Mouse (Mus musculus): Measurements from ENCODE around the gene Cela3a. TPM values are rescaled to one million over a fixed set of nuclear protein-coding genes. Genes with fewer than 3 reads are reported as not detected.
A peak's percentile ranks its signal among the peaks of the same experiment; 100 is the strongest.

Cela3a gene
- polyA plus RNA-seq, 1 experiment from 2014 or later, result not detected

GRCm38 (mm10) chr4:137396641-137397525 is 12.7 kb downstream of the Cela3a start:
- H3K36me3 ChIP-seq (ENCODE audit: control insufficient read depth, insufficient read depth, low read length), result no peaks in the 10 kb centered on the region
- no peaks in the 10 kb centered on the region for H3K4me1 ChIP-seq (ENCODE audit: control insufficient read depth, insufficient read depth, low read length)
- no peak overlapping the region for H3K9ac ChIP-seq (ENCODE audit: low read depth, low read length)
- H3K27me3 ChIP-seq (ENCODE audit: control insufficient read depth, insufficient read depth, low read length), result no peaks in the 10 kb centered on the region
- 65% methylated on average over 15 of the region's 15 CpGs for WGBS (ENCODE audit: insufficient replicate concordance)
- no peak for ATAC-seq (replicated peaks; ENCODE audit: insufficient number of reproducible peaks, low FRiP score, low TSS enrichment)
- no peak overlapping the region for H3K27ac ChIP-seq (ENCODE audit: low read depth, low read length)
- no peak overlapping the region for H3K4me2 ChIP-seq
- no peak overlapping the region for H3K4me3 ChIP-seq (ENCODE audit: low read depth, low read length)
- no peaks in the 10 kb centered on the region for H3K9me3 ChIP-seq (replicated peaks; ENCODE audit: control insufficient read depth, low read length)

DNA sequence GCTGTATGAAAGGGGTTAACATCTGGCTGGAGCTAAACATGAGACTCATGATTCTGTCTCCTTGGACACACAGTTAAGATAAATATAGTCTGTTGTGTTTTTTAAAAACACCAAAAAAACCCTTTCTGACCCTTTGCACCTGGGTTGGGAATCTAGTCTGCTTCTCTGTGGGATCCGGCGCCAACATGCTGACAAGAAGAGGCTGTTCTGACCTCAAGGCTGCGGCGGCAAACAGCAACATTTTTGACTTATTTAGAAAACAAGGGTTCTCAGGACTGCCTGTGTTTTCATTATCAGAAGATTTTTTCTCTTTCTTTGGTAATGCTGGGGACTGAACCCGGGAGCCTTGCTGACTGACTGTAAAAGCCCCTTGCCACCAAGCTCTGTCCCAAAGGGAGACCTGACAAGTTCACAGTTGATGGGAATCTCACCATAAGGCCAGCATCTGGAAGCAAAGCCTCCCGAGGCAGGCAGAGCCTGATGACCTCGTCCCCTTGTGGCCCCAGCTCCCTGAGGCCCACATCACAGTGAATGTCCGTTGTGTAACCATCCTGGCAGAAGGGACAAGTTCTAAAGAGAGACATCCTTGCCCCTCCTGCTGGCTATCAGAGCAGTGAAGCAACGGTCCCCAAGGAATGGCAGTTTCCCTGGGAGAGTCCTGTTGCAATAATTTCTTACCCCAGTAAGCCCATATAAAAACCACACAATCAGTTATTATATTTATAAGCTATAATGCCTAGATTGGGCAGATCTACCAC is 16.0 kb downstream of the Cela3a start:
- no peaks in the 10 kb centered on the region for H3K4me1 ChIP-seq (ENCODE audit: control insufficient read depth, insufficient read depth, low read length)
- no peak for ATAC-seq (replicated peaks; ENCODE audit: insufficient number of reproducible peaks, low FRiP score, low TSS enrichment)
- H3K9ac ChIP-seq (ENCODE audit: low read depth, low read length), result no peak overlapping the region
- no peak overlapping the region for H3K4me3 ChIP-seq (ENCODE audit: low read depth, low read length)
- H3K4me2 ChIP-seq, result no peak overlapping the region
- WGBS (ENCODE audit: insufficient replicate concordance), result 66% methylated on average over 9 of the region's 9 CpGs
- H3K36me3 ChIP-seq (ENCODE audit: control insufficient read depth, insufficient read depth, low read length), result no peaks in the 10 kb centered on the region
- H3K27ac ChIP-seq (ENCODE audit: low read depth, low read length), result no peak overlapping the region
- H3K9me3 ChIP-seq (replicated peaks; ENCODE audit: control insufficient read depth, low read length), result no peaks in the 10 kb centered on the region
- no peaks in the 10 kb centered on the region for H3K27me3 ChIP-seq (ENCODE audit: control insufficient read depth, insufficient read depth, low read length)

DNA sequence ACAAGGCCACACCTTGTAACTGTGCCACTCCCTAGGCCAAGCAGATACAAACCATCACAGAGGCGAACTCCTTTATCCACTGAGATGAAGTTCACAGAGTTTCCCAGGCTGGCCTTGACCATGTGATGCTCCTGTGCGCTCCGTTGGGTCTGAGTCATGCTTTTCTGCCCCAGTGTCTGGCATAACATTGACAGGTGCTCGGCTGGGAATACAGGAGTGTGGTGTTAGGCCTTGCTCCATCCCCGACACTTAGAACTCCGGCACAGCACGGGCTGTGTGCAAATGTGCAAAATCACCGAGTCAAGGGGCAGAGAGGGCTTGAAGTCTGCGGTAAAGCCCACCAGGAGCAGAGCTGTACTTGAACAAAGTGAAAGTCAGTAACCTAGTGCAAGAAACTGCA is 16.7 kb downstream of the Cela3a start:
- Histone ChIP-seq H3K9me3 (replicated peaks; ENCODE audit: control insufficient read depth, low read length) (no peaks in the 10 kb centered on the region), H3K4me1 (ENCODE audit: control insufficient read depth, insufficient read depth, low read length) (no peaks in the 10 kb centered on the region), H3K9ac (ENCODE audit: low read depth, low read length) (no peak overlapping the region), H3K27me3 (ENCODE audit: control insufficient read depth, insufficient read depth, low read length) (no peaks in the 10 kb centered on the region), H3K4me3 (ENCODE audit: low read depth, low read length) (no peak overlapping the region), H3K27ac (ENCODE audit: low read depth, low read length) (no peak overlapping the region), H3K36me3 (ENCODE audit: control insufficient read depth, insufficient read depth, low read length) (no peaks in the 10 kb centered on the region), H3K4me2 (no peak overlapping the region)
- ATAC-seq (replicated peaks; ENCODE audit: insufficient number of reproducible peaks, low FRiP score, low TSS enrichment), result no peak
- 81% methylated on average over 9 of the region's 9 CpGs for WGBS (ENCODE audit: insufficient replicate concordance)

GRCm38 (mm10) chr4:137391287-137391686 is 18.3 kb downstream of the Cela3a start:
- no peaks in the 10 kb centered on the region for H3K27me3 ChIP-seq (ENCODE audit: control insufficient read depth, insufficient read depth, low read length)
- no peak overlapping the region for H3K9ac ChIP-seq (ENCODE audit: low read depth, low read length)
- 90% methylated on average over 3 of the region's 3 CpGs for WGBS (ENCODE audit: insufficient replicate concordance)
- no peak overlapping the region for H3K4me3 ChIP-seq (ENCODE audit: low read depth, low read length)
- H3K36me3 ChIP-seq (ENCODE audit: control insufficient read depth, insufficient read depth, low read length), result no peaks in the 10 kb centered on the region
- no peak for ATAC-seq (replicated peaks; ENCODE audit: insufficient number of reproducible peaks, low FRiP score, low TSS enrichment)
- H3K9me3 ChIP-seq (replicated peaks; ENCODE audit: control insufficient read depth, low read length), result no peaks in the 10 kb centered on the region
- no peak overlapping the region for H3K27ac ChIP-seq (ENCODE audit: low read depth, low read length)
- no peaks in the 10 kb centered on the region for H3K4me1 ChIP-seq (ENCODE audit: control insufficient read depth, insufficient read depth, low read length)
- no peak overlapping the region for H3K4me2 ChIP-seq

GRCm38 (mm10) chr4:137390196-137390595 is 19.4 kb downstream of the Cela3a start:
- Histone ChIP-seq H3K27ac (ENCODE audit: low read depth, low read length) (no peak overlapping the region), H3K9ac (ENCODE audit: low read depth, low read length) (no peak overlapping the region), H3K4me3 (ENCODE audit: low read depth, low read length) (no peak overlapping the region), H3K36me3 (ENCODE audit: control insufficient read depth, insufficient read depth, low read length) (no peaks in the 10 kb centered on the region), H3K4me2 (no peak overlapping the region), H3K9me3 (replicated peaks; ENCODE audit: control insufficient read depth, low read length) (no peaks in the 10 kb centered on the region), H3K4me1 (ENCODE audit: control insufficient read depth, insufficient read depth, low read length) (no peaks in the 10 kb centered on the region), H3K27me3 (ENCODE audit: control insufficient read depth, insufficient read depth, low read length) (no peaks in the 10 kb centered on the region)
- ATAC-seq (replicated peaks; ENCODE audit: insufficient number of reproducible peaks, low FRiP score, low TSS enrichment), result no peak
- WGBS (ENCODE audit: insufficient replicate concordance), result 91% methylated on average over 4 of the region's 4 CpGs

DNA sequence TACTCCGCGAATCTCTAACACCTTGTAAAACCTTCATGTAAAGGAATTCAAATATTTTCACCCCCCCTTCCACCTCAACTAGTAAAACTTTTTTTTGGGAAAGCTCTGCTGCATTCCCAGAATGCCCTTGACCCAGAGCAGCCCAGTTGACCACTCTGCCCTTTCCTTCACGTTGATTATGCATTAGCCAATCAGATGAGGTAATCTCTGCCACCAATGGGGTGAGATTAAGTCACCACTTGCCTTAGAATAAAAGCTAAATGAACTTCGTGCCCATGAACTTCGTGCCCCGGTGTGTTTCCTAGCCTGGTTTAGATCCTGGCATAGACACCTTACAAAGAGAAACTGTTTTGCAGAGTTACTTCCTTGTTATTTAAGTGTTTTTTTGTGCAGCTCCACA is 20.6 kb downstream of the Cela3a start:
- peak overlapping the region; percentile 87 for H3K4me2 ChIP-seq
- WGBS (ENCODE audit: insufficient replicate concordance), result 47% methylated on average over 6 of the region's 6 CpGs
- H3K4me3 ChIP-seq (ENCODE audit: low read depth, low read length), result peak overlapping the region; percentile 72
- peak overlapping the region; percentile 91; the same call in 1 of the 2 replicates for H3K27ac ChIP-seq (ENCODE audit: low read depth, low read length)
- H3K4me1 ChIP-seq (ENCODE audit: control insufficient read depth, insufficient read depth, low read length), result no peaks in the 10 kb centered on the region
- no peaks in the 10 kb centered on the region for H3K27me3 ChIP-seq (ENCODE audit: control insufficient read depth, insufficient read depth, low read length)
- H3K36me3 ChIP-seq (ENCODE audit: control insufficient read depth, insufficient read depth, low read length), result no peaks in the 10 kb centered on the region
- no peak for ATAC-seq (replicated peaks; ENCODE audit: insufficient number of reproducible peaks, low FRiP score, low TSS enrichment)
- H3K9me3 ChIP-seq (replicated peaks; ENCODE audit: control insufficient read depth, low read length), result no peaks in the 10 kb centered on the region
- peak overlapping the region; percentile 86 for H3K9ac ChIP-seq (ENCODE audit: low read depth, low read length)

DNA sequence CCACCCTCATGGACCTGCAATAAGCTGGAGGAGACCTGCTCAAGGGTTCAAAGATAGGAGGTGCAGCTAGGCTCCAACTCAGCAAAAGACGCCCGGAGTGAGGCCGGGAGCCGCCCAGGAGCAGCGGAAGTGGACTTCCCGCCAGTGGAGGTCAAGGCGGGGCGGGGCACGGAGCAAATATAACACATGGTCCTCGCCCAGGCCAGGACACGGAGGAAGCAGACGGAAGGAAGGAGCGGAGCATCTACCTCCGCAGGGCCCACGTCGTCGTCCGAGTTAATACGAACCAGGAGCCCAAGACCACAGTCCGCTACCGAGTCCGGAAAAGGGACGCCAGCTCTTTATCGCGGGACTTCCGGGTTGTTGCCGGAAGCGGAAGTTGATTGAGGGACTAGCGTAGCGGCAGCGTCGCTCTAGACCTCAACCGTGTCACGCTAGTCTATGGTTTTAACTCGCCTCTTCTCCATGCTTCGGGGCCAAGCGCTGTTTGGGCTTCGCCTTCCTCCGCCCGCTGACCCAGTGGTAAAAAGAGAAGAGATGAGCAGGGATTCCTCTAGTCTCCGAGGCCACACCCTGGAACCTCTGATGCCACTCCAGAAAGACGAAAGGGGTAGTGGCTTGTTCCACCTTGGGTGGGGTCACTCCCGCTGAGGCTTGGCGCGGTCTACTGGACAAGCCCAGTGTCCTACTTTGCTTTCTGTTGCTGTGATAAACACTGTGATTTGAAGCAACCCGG is 21.4 kb downstream of the Cela3a start:
- no peaks in the 10 kb centered on the region for H3K9me3 ChIP-seq (replicated peaks; ENCODE audit: control insufficient read depth, low read length)
- under 1% methylated on average over 46 of the region's 46 CpGs for WGBS (ENCODE audit: insufficient replicate concordance)
- peak overlapping the region; percentile 72 for H3K4me3 ChIP-seq (ENCODE audit: low read depth, low read length)
- ATAC-seq (replicated peaks; ENCODE audit: insufficient number of reproducible peaks, low FRiP score, low TSS enrichment), result peak; percentile 93
- peak overlapping the region; percentile 87 for H3K4me2 ChIP-seq
- peak overlapping the region; percentile 91 for H3K27ac ChIP-seq (ENCODE audit: low read depth, low read length)
- no peaks in the 10 kb centered on the region for H3K27me3 ChIP-seq (ENCODE audit: control insufficient read depth, insufficient read depth, low read length)
- H3K4me1 ChIP-seq (ENCODE audit: control insufficient read depth, insufficient read depth, low read length), result no peaks in the 10 kb centered on the region
- H3K9ac ChIP-seq (ENCODE audit: low read depth, low read length), result peak overlapping the region; percentile 86
- no peaks in the 10 kb centered on the region for H3K36me3 ChIP-seq (ENCODE audit: control insufficient read depth, insufficient read depth, low read length)

DNA sequence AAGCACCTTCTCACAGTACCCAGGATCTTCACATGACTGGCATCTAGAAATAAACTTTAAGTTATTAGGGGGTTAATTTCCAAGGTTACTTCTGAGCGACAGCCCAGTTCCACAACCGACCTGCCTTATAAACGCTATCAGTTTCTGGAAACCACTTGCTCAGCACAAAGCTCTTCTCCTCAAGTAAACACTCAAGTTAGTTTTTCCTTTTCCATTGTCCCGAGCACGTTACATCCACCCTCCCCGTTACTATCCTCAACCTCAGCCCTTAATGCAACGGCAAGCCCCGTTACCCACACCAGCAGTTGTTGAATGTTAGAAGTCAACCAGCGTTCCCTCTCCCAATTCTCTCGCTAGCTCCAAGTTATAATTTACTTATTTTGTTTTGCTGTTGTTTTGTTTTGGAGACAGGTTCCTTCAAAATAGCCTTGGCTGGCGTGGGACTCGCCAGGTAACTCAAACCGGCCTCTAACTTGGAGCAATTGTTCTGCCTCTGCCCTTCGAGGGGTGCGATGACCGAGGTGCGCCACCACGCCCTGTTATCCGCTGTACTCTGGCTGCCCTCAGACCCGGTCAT is 22.0 kb downstream of the Cela3a start:
- H3K27ac ChIP-seq (ENCODE audit: low read depth, low read length), result peak overlapping the region; percentile 91
- H3K36me3 ChIP-seq (ENCODE audit: control insufficient read depth, insufficient read depth, low read length), result no peaks in the 10 kb centered on the region
- peak overlapping the region; percentile 86 for H3K9ac ChIP-seq (ENCODE audit: low read depth, low read length)
- no peaks in the 10 kb centered on the region for H3K9me3 ChIP-seq (replicated peaks; ENCODE audit: control insufficient read depth, low read length)
- peak overlapping the region; percentile 87 for H3K4me2 ChIP-seq
- no peaks in the 10 kb centered on the region for H3K4me1 ChIP-seq (ENCODE audit: control insufficient read depth, insufficient read depth, low read length)
- no peaks in the 10 kb centered on the region for H3K27me3 ChIP-seq (ENCODE audit: control insufficient read depth, insufficient read depth, low read length)
- peak overlapping the region; percentile 72 for H3K4me3 ChIP-seq (ENCODE audit: low read depth, low read length)
- under 1% methylated on average over 20 of the region's 20 CpGs for WGBS (ENCODE audit: insufficient replicate concordance)
- ATAC-seq (replicated peaks; ENCODE audit: insufficient number of reproducible peaks, low FRiP score, low TSS enrichment), result no peak

Measured in heart, embryonic 11.5 days (tissue).